Mouse (Mus musculus): ENCODE data around the gene Pgpep1l. TPM values are rescaled to one million over a fixed set of nuclear protein-coding genes. Genes with fewer than 3 reads are reported as not detected.

Pgpep1l gene
- polyA plus RNA-seq, 1 experiment, result not detected

GRCm38 (mm10) chr7:68189691-68190456, 74.2 kb downstream of the Pgpep1l start:
- Histone ChIP-seq H3K27ac (replicated peaks; ENCODE audit: low read depth, low read length) (no peak overlapping the region), H3K4me3 (ENCODE audit: insufficient read depth, low read depth, low read length) (no peak overlapping the region), H3K4me1 (ENCODE audit: control insufficient read depth, insufficient read depth, insufficient read length, low read length) (no peaks in the 10 kb centered on the region)

- H3K4me1 ChIP-seq (ENCODE audit: control insufficient read depth, insufficient read depth, insufficient read length, low read length), result no peaks in the 10 kb centered on the region
- no peak overlapping the region for H3K4me3 ChIP-seq (ENCODE audit: insufficient read depth, low read depth, low read length)
- no peak overlapping the region for H3K27ac ChIP-seq (replicated peaks; ENCODE audit: low read depth, low read length)
These were observed 74.8 kb downstream of the Pgpep1l start for GRCm38 (mm10) chr7:68189211-68189610.

Other genes starting within 250 kb of the Pgpep1l start
- not detected in 2 replicates for gene Fam169b, start 9.6 kb upstream of the Pgpep1l start, polyA plus RNA-seq (2012; ENCODE audit: insufficient read depth, insufficient read length, missing spikeins)